Mouse (Mus musculus) liver (tissue): ENCODE data around the gene Galr3.
"Not testable (repeated sequence)": the region's sequence is repeated elsewhere in the genome, so short reads cannot be mapped to it uniquely, and the experiment has no call there.

Source experiments
- DNase-seq: peaks from one replicate; pipeline ENCODE4 v3.0.0-alpha.2; 2020; ENCODE audit warnings: mixed read lengths

Galr3 gene

DNA sequence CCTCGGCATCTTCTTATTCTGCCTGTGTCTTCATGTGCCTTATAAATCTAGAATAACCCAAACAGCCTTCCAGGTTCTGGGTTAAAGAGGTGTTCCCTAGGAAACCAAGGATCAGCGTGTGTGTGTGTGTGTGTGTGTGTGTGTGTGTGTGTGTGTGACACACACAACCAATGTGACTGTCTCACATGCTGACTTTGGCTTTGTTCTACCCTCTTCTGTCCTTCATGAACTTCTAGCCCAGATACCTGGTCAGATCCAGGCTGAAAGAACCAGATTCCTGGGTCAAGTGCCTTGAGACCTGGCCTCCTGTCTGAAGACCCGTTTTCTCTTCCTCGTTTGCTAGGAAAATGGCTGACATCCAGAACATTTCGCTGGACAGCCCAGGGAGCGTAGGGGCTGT, at the start of gene Galr3:
Gene Galr3, plus strand, starts transcription at position 301 of the 400 bp plus-strand sequence.
- DNase-seq, result no peak

DNA sequence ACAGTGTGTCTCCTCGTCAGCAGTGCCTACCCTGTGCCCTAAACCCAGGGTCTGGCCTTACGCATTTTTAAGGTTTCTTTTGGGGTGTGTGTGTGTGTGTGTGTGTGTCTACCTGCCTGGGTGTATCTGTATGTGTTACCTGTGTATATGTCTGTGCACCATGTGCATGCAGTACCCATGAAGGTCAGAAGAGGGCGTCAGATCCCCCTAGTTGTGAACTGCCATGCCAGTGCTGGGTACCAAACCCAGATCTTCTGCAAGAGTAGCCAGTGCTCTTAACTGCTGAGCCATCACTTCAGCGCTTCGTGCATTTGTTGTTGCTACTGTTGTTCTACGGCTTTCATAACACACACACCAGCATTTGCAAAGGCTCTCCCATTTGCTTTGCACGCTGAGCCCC, 49.5 kb upstream of the Galr3 start:
- DNase-seq, result no peak

DNA sequence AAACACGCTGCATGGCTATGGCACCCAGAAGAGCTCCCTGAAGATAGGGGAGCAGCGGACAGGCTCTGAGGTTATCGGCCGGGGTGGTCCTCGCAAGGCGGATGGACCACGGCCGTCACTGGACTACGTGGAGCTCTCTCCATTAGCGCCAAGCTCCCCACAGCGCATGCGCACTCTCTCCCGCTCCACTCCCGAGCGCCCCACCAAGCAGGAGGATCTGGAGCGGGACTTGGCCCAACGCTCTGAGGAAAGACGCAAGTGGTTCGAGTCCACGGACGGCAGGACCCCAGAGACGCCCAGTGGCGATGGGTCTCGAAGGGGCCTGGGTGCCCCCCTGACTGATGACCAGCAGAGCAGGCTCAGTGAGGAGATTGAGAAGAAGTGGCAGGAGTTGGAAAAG, 48.8 kb upstream of the Galr3 start:
- DNase-seq, result no peak

DNA sequence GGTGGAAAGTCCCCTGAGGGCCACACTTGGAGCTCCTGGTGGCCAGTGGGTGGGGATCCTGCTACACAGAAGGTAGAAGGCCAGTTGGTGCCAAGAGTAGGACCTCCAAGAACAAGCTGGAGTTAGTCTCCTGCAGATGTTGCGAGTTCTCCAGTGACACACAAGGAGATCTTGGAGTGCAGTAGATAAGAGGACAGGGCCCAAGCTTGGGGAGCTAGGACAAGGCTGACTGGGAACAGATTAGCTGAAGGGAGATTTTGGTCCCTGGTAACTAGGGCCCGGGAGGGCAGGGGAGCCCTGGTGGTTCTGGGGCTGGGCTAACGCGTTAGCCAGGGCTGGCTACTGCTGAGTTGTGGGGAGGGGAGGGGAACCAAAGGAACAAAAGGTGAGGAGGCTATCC, 45.8 kb upstream of the Galr3 start:
- no peak for DNase-seq

DNA sequence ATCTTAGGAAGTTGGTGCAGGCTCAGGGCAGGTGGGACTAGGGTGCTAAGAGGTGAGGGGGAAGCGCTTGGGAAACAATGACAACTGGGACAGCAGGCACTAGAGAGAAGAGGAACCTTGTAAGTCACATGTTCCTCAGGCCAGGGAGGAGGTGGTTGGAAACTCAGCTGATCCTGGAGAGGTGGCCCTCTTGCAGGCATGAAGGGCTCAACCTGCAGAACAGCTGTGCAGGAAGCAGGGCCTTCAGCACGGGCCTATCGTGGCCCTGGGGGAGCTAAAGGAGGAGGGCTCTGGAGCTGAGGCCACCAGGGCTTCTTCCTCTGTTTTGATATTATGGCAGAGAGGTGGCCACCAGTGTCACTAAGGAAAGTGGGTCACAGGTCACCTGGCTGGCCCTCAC, 45.0 kb upstream of the Galr3 start:
- DNase-seq, result no peak

DNA sequence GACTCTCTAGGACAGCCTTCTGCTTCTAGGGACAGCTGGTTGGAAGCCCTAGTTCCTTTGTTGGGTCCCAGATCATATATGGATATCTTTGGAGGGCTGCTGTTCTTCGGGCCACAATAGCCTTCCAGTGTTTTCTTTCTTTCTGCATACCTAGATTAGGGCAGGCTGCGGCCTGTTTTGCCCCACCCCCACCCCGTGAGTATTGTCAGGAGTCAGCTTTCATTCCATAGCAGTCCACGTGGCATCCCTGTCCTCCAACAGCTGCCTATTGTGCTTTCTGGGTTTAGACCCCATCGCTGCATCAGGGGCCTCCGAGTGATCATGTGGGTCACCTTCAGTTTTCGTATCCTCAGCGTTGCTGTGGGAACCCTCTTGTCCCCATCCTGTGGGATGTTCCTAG, 43.3 kb upstream of the Galr3 start:
- no peak for DNase-seq

DNA sequence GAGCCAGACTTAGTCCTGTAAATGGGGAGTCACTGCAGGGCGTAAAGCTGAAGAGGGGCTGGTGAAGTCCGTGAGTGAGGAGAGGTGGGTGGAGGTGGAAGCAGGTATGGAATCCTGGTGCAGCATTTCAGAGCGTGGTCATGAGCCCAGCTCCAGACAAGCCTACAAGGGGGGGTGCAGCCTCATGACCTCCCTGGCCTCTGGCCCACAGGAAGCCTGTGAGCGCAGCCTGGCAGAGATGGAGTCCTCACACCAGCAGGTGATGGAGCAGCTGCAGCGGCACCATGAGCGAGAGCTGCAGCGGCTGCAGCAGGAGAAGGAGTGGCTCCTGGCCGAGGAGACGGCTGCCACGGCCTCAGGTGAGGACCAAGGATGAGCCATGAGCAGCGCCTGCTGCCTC, 42.1 kb upstream of the Galr3 start:
- no peak for DNase-seq

DNA sequence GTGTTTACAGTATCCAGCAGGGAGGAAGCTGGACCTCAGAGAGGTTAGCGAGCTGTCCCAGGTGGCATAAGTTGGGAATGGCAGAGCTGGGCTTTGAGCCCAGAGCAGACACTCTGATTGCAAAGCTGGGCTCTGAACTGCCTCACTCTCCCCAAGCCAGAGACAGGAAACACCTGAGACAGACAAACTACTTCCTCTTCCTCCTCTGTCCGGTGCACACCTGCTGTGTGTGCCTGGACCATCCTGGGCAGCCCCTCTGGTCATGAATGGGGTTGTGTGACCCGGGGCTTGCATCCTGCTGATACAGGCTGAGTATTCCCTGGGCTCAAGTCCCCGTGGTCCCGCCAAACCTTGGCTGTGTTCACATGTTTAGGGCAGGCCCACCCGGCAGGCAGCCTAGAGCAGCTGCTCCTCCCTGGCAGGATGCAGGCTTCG, 41.3 kb upstream of the Galr3 start:
- DNase-seq, result no peak

DNA sequence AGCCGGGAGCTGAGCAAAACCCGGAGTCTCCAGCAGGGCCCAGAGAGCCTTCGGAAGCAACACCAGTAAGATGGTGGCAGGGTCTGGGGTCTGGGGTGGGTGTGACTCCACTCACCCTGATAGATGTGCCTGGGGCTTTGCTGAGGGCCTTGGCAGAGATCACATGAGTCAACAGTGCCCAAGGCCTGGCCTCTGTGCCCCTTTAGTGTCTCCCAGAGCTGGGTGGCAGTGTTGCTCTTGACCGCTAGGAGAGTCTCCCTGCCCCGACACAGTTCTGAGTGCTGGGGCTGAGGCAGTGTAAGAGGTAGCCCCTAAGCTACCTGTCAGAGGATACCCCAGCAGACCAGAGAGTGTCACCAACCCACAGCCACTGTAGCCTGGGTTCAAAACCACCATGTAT, 40.1 kb upstream of the Galr3 start:
- no peak for DNase-seq

DNA sequence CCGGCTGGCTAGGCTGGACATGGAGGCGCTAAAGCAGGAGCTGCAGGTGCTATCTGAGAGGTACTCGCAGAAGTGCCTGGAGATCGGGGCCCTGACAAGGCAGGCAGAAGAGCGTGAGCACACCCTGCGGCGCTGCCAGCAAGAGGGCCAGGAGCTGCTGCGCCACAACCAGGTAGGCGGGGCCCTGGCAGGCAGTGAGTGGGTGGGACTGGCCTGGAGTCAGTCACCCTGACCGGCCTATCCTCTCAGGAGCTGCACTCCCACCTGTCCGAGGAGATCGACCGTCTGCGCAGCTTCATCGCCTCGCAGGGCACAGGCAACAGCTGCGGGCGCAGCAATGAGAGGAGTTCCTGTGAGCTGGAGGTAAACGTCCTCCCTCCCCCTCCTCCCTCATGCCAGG, 39.6 kb upstream of the Galr3 start:
- DNase-seq, result no peak

DNA sequence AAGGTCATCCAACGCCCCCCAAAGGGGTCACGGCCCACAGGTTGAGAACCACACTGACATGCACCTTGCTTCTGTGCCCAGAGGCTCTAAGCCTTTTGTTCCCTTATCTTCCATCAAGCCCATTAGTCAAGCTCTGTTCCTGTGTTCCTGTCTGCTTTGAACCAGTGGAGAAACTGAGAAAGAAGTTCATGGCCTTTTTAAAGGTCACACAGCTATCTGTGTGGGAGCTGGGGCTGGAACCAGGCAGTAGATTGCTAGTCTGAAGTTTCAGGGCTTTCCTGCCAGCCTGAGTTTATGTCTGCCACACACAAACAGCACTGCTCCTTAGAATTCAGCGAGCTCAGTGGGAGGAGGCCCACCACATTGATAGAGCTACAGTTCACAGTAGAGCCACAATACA, 38.6 kb upstream of the Galr3 start:
- no peak for DNase-seq

DNA sequence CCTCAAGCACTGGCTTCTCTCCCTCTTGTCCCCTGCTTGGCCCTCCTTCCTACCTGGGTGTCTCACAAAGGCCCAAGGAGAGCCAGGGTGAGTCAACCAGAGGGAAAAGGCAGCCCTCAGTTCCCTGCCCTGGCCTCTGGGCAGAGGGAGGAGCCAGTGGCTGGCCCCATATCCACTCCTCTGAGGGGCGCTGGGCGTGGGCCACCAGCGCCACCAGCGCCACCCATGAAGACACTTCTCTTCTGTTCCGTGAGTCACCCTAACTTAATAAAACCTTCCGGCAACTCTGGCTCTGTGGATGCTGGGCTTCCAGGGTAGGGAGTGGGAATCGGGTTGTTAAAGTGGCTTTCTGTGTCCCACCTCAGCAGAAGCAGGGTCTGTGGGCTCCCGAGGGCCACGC, 36.1 kb upstream of the Galr3 start:
- no peak for DNase-seq

DNA sequence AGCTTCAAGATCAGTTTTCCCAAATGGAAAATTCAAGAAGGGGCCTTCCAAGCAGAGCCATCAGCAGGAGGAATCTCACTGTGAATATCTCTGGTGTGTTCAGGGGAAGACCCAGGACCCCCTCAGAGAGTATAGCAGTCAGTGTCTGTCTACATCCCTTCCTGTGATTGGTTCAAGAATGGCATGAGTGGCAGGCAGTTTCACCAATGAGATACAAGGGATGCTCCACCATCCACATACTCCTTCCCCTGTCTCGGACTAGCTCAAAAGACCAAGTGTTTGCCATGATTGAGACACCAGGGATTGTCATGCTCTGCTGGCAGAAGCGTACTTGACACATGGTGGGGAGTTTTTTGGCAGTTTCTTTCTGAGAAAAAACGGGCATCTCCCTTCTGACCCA, 35.0 kb upstream of the Galr3 start:
- no peak for DNase-seq

DNA sequence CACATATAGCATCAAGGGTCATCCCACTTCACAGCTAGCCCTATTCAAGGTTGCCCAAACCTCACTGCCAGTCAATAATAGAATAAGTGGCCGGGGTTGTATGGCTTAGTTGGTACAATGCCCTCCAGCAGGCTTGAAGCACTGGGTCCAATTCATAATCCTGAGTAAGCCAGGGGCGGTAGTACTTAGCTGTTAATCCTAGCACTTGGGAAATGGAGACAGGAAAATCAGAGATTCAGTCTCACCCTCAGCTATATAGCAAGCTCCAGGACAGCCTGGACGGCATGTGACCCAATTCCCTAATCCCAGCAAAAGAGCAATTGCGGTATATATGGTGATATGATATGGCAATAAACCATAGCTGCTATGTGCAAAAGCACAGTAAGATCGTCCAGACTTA, 34.6 kb upstream of the Galr3 start:
- DNase-seq, result no peak

DNA sequence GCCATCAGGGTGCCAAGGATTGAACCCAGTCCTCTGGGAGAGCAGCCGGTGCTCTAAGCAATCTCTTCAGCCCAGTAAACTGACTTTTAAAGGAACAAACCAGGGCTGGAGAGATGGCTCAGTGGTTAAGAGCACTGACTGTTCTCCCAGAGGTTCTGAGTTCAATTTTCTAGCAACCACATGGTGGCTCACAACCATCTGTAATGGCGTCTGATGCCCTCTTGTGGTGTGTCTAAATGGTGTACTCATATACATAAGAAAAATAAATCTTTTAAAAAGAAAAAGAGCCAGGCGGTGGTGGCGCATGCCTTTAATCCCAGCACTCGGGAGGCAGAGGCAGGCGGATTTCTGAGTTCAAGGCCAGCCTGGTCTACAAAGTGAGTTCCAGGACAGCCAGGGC, 33.8 kb upstream of the Galr3 start:
- not testable (repeated sequence) for DNase-seq

DNA sequence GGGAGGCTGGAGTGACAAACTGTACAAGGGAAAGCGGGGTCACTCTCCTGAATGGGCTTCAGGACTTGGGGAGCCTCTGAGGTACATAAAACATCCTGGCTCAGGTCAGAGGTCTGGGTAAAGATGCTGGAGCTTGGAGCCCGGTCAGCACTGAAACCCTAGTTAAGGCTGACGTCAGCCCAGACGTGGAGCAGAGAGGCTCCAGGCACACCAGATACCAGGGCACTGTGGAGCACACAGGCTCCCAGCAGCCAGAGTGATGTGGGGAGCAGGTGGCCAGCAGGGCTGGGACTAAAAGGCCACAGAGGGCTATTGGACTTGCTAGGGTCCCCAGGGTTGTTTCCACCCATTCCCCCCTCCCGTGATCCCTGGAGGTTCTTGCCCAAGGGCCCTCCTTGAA, 32.0 kb upstream of the Galr3 start:
- no peak for DNase-seq

DNA sequence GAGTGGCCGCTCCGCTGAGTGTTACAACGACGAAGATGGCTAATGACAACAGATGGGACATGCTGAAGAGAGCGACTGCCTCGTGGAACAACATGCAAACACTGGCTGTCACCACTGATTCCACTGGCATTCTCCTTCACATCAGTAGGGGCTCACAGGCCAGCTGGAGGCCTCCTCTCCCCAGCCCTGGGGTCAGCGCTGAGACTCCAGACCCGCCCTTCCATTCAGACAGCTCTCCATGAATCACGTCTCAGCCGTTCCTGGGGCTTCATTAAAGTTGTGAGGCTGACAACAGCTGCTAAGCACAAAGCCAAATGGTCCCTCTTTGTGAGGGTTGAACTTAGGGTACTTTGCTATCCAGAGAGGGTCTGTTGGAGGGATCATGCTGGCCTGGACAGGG, 30.1 kb upstream of the Galr3 start:
- DNase-seq, result no peak

DNA sequence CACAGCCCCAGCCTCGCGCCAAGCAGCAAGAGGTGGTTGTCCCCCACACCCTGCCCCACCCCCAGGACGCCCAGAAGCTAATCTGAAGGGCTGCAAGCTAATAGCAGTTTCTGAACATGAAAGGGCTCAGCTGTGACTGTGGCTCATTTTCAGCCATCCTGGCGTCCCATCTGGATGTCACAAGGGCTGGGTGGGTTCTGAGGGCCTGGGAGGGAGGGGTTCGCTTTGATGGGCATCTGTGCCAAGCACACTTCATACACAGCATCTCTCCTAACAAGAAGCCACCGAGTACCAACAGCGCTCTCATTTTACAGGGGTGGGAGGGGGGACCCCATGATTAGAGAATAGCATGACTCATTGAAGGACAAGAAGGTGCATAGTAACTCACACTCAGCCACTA, 28.3 kb upstream of the Galr3 start:
- DNase-seq, result no peak

DNA sequence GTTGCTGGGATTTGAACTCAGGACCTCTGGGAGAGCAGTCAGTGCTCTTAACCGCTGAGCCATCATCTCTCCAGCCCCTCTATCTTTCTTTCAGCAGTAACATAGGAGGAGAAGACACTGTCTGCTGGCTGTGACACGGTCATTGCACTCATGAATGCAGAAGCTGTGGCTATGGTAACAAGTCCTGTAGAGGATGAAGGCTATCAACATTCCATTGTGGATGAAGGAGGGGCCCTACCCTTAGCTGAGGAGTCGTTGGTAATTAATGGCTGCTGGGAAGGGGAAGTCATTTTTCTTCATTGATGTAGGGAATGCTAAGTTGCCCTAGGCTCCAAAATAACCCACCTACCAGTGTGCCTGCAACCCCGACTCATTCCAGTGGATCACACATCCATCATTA, 23.5 kb upstream of the Galr3 start:
- no peak for DNase-seq

DNA sequence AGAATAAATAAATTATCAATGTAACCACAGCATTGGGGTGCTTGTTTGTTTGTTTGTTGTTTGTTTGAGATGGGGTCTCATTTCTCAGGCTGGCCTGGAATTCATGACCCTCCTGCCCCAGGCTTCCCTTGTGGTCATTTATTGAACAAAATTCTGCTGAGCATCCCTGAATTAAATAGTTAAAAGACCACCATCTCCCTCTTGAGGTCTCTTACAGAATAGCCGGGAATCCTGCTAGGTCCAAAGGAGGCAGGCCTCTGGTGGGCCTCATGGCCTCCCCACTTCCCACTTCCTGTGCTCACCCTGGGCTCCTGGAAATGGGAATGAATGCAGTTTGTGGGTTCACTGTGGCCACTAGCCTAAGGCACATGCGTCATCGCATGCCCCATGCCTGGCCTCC, 22.8 kb upstream of the Galr3 start:
- no peak for DNase-seq

DNA sequence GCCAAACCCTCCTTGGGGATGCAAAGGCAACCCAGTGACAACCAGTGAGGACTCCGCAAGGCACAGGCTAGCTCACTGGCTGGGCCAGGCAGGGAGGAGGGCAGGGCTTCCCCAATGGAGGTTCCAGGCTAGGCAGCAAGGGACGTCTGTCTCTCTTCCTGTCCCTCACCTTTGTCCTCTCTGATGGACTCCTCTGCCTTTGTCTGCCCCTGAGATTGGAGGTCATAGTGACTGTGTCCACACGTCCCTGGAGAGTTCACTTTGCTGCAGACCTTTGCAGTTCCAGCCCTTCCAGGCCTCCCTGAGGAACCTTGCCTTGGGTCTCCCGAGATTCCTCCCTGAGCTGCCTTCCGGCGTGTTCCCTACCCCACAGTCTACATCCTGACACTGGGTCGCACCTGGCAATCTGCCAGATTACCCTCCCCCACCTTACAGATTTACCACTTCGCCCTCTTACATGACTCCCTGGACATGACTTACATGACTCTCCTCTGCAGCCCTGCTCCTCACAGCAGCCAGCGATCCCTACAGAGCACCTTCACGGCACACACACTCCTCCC, 18.9 kb upstream of the Galr3 start:
- DNase-seq, result peak; percentile 17

DNA sequence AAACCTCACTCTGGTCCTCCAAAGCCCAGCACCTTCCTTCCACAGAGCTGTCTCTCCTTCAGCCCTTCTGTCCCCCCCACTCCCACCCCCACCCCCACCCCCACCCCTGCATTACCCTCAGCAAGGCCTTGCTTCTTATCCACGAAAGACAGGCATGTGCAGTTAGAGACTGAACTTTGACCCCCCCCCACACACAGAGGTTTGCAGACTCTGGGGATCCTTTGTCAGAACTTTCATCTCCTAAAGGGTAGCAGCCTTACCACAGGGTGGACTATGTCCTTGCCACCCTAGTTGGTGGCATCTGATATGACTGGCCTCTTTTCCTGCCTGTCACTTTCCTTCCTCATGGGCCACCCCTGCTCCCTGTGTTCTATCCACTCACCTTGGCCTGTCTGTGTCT, 18.3 kb upstream of the Galr3 start:
- DNase-seq, result no peak

DNA sequence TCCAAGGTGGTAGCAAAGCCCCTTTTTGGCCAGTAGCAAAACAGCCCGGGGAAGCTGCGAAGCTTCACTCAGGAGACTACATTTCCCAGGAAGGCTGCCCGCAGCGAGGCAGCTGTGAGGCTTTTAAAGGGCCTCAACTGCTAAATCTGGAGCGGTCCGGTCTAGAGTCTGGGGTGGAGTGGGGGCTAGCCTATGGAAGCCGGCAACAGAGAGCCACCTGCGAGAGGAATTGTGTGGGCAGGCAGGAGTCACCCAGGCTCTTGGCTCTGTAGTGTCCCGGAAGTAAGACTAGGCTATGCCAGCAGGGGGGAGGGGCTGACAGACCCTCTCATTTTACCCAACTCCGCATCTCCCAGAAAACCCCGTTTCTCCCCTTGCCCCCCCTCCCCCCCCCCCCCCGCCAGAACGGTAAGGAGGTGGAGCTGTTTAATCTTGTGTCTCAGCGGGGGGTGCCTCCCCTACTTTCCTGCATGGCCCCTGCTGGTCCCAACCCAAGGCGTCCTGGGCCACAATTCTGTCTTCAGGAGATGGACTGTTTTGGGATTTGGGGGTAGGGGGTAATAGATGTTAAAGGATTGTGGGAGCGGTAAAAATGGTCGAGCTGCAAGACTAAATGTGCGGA, 15.9 kb upstream of the Galr3 start:
- no peak for DNase-seq

DNA sequence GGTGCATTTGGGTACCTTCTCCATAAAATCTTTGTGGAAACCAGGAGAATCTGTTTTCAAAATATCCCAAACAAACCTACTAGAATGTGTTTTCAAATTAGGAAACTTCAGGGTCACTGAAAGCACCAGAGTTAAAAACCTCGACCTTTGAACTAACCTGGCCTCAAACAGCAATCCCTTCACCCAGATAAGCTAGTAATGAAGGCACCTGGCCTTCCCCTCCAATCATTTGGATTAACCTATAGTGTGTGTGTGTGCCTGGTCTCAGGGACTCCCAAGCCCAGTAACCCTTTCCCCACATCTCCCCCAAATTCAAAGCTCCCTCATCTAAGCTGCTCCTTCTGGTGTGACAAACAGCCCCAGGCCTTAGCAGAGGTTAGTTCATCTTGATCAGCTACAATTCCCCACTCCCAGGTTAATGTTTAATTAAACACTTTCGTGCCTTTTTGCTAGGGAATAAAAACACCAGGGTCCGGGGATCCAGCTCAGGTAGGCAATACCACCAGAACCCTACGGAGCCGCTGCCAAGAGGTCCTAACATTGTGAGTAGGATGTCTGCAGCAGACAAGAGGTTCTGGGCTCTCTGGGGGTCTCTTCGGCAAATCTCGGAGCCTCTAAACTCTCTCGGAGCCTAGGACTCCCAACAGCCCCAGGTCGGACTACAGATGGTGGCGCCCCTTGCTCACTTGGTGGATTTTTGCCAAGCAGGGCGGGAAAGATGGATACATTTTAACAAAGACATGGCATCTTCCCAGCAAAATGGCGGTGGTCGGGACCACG, 15.0 kb upstream of the Galr3 start:
- no peak for DNase-seq
